In the genomic region with DNA sequence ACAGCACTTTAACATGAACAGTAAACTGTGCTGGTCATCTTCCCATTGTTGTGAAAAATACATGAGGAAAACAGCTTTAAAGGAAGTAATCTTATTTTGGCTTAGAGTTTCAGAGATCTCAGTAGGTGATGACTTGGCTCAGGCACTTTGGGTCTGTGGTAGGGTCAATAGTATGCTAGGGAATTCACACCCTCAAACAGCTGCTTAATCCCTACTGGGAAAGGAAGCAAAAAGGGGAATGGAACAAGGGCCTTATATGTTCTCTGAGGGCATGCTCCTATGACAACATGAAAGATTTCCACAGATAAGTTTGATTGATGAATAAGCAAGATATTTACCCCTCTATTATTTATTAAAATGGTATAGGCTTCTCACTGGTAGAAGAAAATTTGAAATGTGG, we compare ENCODE assay signal across 27 mouse cellular contexts.
"Had no signal": no experiment of that assay in that cellular context is flagged by ENCODE, and none has a peak within 500 bp of the region (broad histone marks: within the 10 kb centered on the region; RNA-seq: fewer than 3 reads in every experiment).

No protein-coding gene starts in this region.

- H3K4me3 ChIP-seq: embryonic facial prominence, embryonic 10.5 days; embryonic facial prominence, embryonic 12.5 days; embryonic facial prominence, embryonic 13.5 days; embryonic facial prominence, embryonic 15.5 days; erythroblast, embryonic 14.5 days; forebrain, embryonic 10.5 days; forebrain, embryonic 12.5 days; forebrain, embryonic 13.5 days; forebrain, embryonic 15.5 days; gastrocnemius, adult 2 months; heart, adult 2 months had no signal

- H3K9ac ChIP-seq: embryonic facial prominence, embryonic 12.5 days; embryonic facial prominence, embryonic 13.5 days; embryonic facial prominence, embryonic 15.5 days; forebrain, embryonic 12.5 days; forebrain, embryonic 13.5 days; forebrain, embryonic 15.5 days; forebrain, postnatal 0 days had no signal

- H3K4me2 ChIP-seq: embryonic facial prominence, embryonic 12.5 days; embryonic facial prominence, embryonic 13.5 days; embryonic facial prominence, embryonic 15.5 days; forebrain, embryonic 12.5 days; forebrain, embryonic 13.5 days; forebrain, embryonic 15.5 days had no signal

- DNase-seq: cerebellum, adult 8-10 months; cerebellum, adult 9-10 months; cerebellum, adult 9-11 months; cerebellum, postnatal 10 days; cerebellum, postnatal 14 days; cerebellum, postnatal 25 days; cerebellum, postnatal 36 days; embryo, embryonic 11 days; forebrain, postnatal 0 days; gastrocnemius, adult 2 months; gastrocnemius, postnatal 10 days; gastrocnemius, postnatal 14 days; gastrocnemius, postnatal 25 days; gastrocnemius, postnatal 36 days; heart, adult 18-20 months; heart, adult 2 months had no signal

- ATAC-seq: forebrain, embryonic 13.5 days; forebrain, embryonic 14.5 days; forebrain, embryonic 15.5 days; forebrain, embryonic 16.5 days; forebrain, postnatal 0 days had no signal

- H3K9me3 ChIP-seq: embryonic facial prominence, embryonic 10.5 days; embryonic facial prominence, embryonic 12.5 days; embryonic facial prominence, embryonic 13.5 days; embryonic facial prominence, embryonic 15.5 days; forebrain, embryonic 10.5 days; forebrain, embryonic 12.5 days; forebrain, embryonic 13.5 days; forebrain, embryonic 15.5 days had no signal

- H3K4me1 ChIP-seq: embryonic facial prominence, embryonic 12.5 days; forebrain, embryonic 12.5 days; forebrain, embryonic 13.5 days had no signal

- H3K27me3 ChIP-seq: embryonic facial prominence, embryonic 12.5 days; embryonic facial prominence, embryonic 13.5 days; embryonic facial prominence, embryonic 15.5 days; forebrain, embryonic 12.5 days; forebrain, embryonic 13.5 days; forebrain, embryonic 15.5 days had no signal

- H3K36me3 ChIP-seq: embryonic facial prominence, embryonic 12.5 days; forebrain, embryonic 15.5 days had no signal

- H3K27ac ChIP-seq: embryonic facial prominence, embryonic 10.5 days; embryonic facial prominence, embryonic 12.5 days; embryonic facial prominence, embryonic 13.5 days; embryonic facial prominence, embryonic 15.5 days; forebrain, embryonic 10.5 days; forebrain, embryonic 12.5 days; forebrain, embryonic 13.5 days; forebrain, embryonic 15.5 days; gastrocnemius, adult 2 months; heart, adult 2 months had no signal
